Mouse (Mus musculus) CD4-positive naive resting alpha-beta T cell, adult 57 days (primary cell): ENCODE measurements around the gene Aunip. TPM values are rescaled to one million over a fixed set of nuclear protein-coding genes. Genes with fewer than 3 reads are reported as not detected.

Experiments used
- total RNA-seq: library from RNA; stranded (reverse); gene quantifications from one replicate; pipeline ENCODE4 v1.2.4, GENCODE M21; 2023

The Aunip gene
- total RNA-seq = not detected

DNA sequence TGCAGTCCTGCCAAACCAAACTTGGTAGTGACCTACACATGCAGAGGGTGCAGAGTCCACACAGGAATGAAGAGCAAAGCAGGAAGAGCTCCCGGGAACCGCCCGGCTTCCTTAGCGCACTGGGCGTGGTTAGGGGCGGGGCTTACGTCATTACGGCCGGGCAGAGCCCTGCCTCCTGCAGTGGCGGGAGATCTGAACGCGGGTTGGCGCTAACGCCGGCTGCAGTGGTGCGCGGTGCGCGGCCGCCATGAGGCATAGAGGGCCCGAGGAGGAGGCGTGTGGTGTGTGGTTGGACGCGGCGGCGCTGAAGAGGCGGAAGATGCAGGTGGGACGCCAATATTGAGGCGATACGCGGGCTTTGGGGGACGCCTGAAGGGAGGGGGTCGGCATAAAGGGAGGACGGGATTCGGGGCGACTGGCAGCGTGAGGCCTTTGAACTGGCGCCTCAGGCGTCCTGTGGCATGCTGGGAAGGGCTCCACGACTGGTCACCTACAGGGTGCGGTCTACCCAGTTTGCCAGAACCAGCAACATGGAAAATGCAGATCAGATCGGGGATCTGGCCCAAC is at the start of gene Aunip:
Gene Aunip (plus strand): TSS at position 155 of the 567 bp plus-strand sequence.

DNA sequence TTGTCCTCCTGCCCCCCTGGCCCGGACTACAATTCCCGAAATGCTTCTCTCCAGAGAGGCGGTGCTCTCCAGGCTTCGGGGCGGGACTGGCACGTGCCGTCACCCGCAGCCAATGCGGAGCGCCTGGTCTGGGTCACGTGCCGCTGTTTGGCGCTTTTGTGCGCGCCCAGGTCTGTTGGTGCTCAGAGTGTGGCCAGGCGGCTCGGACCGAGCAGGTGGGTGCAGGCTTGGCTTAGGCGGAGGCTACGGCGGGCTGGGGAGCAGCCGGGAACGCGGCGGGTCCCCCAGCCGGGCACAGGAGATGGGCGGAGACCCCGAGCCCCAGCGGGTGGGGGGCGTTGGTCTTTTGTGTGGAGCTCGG is 42.6 kb upstream of the Aunip start, which contains the start of gene Stmn1:
Gene Stmn1 (plus strand): TSS at position 106 of the 361 bp plus-strand sequence.

DNA sequence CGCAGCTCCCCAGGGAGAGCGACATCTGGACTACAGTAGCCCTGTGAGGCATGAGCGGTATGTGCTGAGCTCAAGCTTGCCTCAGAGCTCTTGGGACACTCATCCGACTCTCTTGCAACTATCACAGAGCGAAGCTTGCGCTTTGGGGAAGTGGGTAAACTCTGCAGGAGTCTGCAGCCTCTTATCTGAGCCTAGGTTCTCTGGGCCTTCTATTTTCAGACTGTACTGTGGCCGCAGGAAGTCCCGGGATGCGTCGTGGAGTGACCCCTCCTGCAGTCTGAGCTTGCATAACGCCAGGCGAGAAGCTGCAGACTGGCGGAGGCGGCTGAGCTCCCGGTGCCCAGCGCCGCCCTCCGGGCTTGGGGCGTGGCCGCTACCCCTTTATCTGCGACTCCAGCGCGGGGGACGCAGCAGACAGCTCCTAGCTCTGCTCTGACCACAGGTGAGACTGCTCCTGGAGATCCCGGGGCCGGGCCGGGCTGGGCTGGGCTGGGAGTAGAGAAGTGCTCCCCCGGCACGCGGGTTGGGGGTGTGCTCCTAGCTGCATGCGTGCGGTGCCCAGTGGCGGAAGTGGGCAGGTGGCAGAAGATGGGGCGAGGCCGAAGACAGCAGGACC is 14.1 kb upstream of the Aunip start, which contains the start of gene Paqr7:
Gene Paqr7 (plus strand): TSS at position 103 of the 616 bp plus-strand sequence.

DNA sequence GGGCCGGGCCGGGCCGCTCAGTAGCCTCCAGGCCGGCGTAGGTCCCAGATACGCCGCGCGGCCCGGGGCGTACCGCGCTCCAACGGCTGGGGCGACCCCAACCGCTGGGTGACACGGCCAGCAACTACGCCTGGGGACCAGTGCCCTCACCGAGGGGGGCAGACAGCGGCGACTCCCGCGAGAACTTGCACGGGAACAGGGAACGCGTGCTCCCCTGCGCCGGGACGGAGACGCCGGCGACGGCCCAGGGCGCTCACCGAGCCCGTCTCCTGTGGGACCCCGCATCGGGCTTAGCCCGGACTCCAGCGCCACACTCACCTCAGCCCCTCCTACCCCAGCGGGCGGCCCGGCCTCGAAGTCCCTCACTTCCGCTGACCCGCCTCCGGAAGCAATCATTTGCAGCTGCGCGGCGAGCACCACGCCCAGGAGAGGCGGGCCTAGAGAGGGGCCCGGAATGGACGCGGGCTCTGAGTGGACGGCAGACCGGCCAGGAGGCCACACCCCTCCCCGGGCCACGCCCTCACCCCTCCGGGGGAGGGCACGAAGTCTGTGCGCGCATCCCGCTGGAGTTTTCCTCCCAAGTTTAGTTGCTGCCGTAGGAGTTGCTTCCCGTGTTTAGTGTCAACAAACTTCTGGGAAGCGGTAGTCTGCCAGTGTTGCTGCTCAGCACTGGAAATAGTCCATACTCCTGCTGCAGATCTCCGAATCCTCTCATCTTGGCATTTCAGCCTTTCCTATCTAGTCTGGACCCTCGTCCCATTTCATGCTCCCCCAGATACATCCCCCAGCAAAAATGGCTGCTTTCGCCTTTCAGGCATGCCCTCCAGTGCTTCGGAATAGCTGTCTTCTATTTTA is 24.4 kb downstream of the Aunip start, which contains the start of gene Mtfr1l:
Gene Mtfr1l (minus strand): TSS at position 456 of the 855 bp plus-strand sequence.

DNA sequence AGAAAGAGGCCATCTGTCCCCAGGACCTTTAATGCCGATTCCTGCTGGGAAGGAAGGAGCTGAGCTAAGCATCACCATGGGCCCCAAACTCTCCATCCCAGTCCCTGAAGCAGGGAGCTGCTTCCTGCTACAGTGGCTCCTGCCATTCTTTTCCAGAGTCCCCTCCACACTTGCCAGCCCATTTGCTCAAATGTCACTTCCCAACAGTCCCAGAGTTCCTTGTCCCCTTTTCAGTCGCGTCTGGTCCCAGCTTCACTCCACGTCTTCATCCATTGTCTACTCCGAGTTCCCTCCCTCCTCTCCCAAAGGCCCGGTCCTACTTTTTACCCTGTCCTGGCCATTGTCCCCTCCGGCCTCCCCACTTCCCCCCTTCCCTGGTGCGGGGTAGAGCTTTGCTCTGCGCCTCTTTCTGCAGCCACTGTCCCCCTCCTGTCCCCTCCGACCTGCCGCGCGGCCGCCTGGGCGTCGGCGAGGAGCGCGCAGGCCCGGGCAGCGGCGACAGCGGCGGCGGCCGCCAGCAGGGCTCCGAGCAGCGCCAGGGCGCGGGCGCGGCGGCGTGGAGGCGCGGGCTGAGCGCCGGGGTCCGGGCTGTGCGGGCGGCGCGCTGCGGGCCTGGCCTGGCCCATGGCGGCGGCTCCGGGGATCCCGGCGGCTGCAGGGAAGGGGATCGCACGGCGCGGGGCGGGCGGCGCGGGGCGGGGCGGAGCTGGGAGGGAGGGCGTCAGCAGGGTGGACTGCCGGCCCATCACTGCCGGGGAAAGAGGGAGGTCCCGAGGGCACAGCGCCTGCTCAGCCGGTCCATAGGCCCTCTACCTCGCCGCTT is 40.9 kb downstream of the Aunip start, which contains the start of gene Selenon:
Gene Selenon (minus strand): TSS at position 673 of the 823 bp plus-strand sequence.

Other genes with a start within 250 kb of the Aunip start
- 15.4 TPM for gene Pdik1l, start 223.1 kb upstream of the Aunip start, total RNA-seq
- gene Trim63, start 195.9 kb upstream of the Aunip start, total RNA-seq = not detected
- gene Slc30a2, start 167.8 kb upstream of the Aunip start, total RNA-seq = not detected
- 1.1 TPM for gene Extl1, start 127.1 kb upstream of the Aunip start, total RNA-seq
- gene Pafah2, start 114.7 kb upstream of the Aunip start, total RNA-seq = 3.2 TPM
- gene Stmn1, start 42.7 kb upstream of the Aunip start, total RNA-seq = 43.3 TPM
- 32.7 TPM for gene Paqr7, start 14.3 kb upstream of the Aunip start, total RNA-seq
- 47.8 TPM for gene Mtfr1l, start 24.4 kb downstream of the Aunip start, total RNA-seq
- 2.0 TPM for gene Selenon, start 41.2 kb downstream of the Aunip start, total RNA-seq
- 9.1 TPM for gene Man1c1, start 193.3 kb downstream of the Aunip start, total RNA-seq